Mouse (Mus musculus): ENCODE measurements at regions not wholly inside any gene's neighbourhood (a gene's known extent, or its start where the extent isn't known, plus 50 kb on each side); places are given as distances from the start of the nearest gene placed in this dataset.
A peak's percentile ranks its signal among the peaks of the same experiment; 100 is the strongest.

DNA sequence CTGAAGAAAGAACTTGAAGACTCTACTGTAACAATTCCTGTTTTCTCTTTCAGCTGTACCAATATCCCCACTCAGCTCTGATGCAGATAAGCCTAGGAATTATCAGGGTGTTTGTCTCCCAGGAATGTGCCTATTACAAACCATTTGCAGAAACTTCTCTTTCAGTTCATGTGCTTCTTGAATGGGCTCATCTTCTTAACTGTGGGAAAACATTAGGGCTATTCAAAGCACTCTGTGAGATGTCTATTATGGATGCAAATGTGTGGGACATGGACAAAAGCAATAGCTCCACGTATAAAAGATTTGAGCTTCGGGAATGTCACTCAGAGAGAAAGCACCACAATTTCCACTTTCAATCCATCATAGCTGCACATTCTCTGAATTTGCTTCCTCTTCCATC is 659.0 kb downstream of the Utrn start:
- Histone ChIP-seq H3K27ac (ENCODE audit: insufficient read depth, low read depth, low read length) (no peak overlapping the region), H3K4me3 (ENCODE audit: insufficient read depth, low read depth, low read length) (no peak overlapping the region), H3K36me3 (ENCODE audit: control insufficient read depth, insufficient read depth, low read length) (no peaks in the 10 kb centered on the region), H3K4me1 (ENCODE audit: control insufficient read depth, insufficient read depth, low read length) (no peaks in the 10 kb centered on the region), H3K27me3 (replicated peaks; ENCODE audit: control insufficient read depth, insufficient read depth, low read length) (no peaks in the 10 kb centered on the region)
- DNase-seq = no peak
- 92% methylated on average over 2 of the region's 2 CpGs for WGBS
- TF ChIP-seq CTCF (conservative IDR thresholded peaks at IDR 0.05; ENCODE audit: insufficient read depth, insufficient read length, low read depth, low read length) (no peak), POLR2A (IDR thresholded peaks at IDR 0.05; ENCODE audit: low read depth, low read length) (no peak)

DNA sequence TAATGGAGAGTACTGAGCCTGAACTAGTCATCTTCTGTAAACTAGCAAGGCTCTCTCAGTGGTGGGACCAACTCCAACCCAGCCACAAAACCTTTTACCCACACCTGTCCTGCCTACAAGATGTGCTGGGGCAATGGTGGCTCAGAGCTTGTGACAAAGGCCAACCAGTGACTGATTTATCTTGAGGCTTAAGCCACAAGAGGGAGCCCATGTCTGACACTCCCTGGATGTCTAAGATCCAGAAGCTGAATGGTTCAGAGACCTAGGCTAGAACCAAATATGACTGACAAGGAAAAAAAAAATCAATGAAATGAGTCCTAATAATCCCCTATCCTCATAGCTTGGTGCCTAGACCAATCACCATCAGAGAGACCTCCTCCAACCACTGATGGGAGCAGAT is 650.3 kb downstream of the Utrn start:
- Histone ChIP-seq H3K4me1 (ENCODE audit: control insufficient read depth, insufficient read depth, low read length) (no peaks in the 10 kb centered on the region), H3K27ac (ENCODE audit: insufficient read depth, low read depth, low read length) (no peak overlapping the region), H3K4me3 (ENCODE audit: insufficient read depth, low read depth, low read length) (no peak overlapping the region), H3K27me3 (replicated peaks; ENCODE audit: control insufficient read depth, insufficient read depth, low read length) (no peaks in the 10 kb centered on the region; the same call in 1 of the 2 replicates), H3K36me3 (ENCODE audit: control insufficient read depth, insufficient read depth, low read length) (no peaks in the 10 kb centered on the region)
- no peak for TF ChIP-seq CTCF (conservative IDR thresholded peaks at IDR 0.05; ENCODE audit: insufficient read depth, insufficient read length, low read depth, low read length)
- TF ChIP-seq POLR2A (IDR thresholded peaks at IDR 0.05; ENCODE audit: low read depth, low read length) = no peak
- peak; percentile 2 for DNase-seq

DNA sequence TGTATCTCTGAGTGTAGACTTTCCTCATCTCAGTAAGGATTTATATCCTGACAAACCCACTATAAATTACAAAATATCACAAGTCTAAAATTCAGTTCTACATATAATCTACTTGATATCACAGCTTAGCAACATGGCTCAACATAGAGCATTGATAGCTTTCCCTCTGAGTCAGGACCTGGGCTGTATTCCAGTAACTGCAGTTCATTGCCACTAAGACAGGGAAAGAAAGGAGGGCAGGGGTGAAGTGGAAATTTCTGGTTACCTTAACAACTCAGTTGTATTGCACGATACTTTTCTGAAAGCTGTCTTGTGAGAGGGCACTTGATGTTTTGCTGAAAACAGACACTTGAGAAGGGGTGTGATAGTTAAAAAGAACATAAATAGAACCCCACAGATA is 635.0 kb downstream of the Utrn start:
- Histone ChIP-seq H3K4me3 (ENCODE audit: insufficient read depth, low read depth, low read length) (no peak overlapping the region), H3K36me3 (ENCODE audit: control insufficient read depth, insufficient read depth, low read length) (no peaks in the 10 kb centered on the region), H3K27ac (ENCODE audit: insufficient read depth, low read depth, low read length) (no peak overlapping the region), H3K27me3 (replicated peaks; ENCODE audit: control insufficient read depth, insufficient read depth, low read length) (no peaks in the 10 kb centered on the region), H3K4me1 (ENCODE audit: control insufficient read depth, insufficient read depth, low read length) (no peaks in the 10 kb centered on the region)
- TF ChIP-seq CTCF (conservative IDR thresholded peaks at IDR 0.05; ENCODE audit: insufficient read depth, insufficient read length, low read depth, low read length) (no peak), POLR2A (IDR thresholded peaks at IDR 0.05; ENCODE audit: low read depth, low read length) (no peak)
- 65% methylated on average over 1 of the region's 1 CpGs for WGBS
- no peak for DNase-seq

DNA sequence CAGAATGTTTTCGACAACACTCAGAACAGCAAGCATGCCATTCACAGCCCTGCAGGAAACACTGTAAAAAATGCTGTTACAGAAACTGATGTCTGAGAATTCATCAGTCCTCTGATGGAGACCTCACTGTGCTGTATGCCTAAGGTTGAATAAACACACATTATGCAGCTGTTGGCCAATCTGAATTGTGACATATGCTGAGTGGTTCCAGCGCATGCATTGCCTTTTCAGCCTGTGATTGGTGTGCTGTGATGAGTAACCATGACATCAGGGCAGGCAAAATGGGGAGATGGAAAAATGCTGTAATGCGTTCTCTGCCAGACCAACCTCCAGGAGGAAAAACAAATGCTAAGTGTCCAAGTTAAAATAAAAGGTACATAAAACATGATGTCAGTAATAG is 620.3 kb downstream of the Utrn start:
- Histone ChIP-seq H3K4me1 (ENCODE audit: control insufficient read depth, insufficient read depth, low read length) (no peaks in the 10 kb centered on the region), H3K4me3 (ENCODE audit: insufficient read depth, low read depth, low read length) (no peak overlapping the region), H3K27me3 (replicated peaks; ENCODE audit: control insufficient read depth, insufficient read depth, low read length) (no peaks in the 10 kb centered on the region), H3K27ac (ENCODE audit: insufficient read depth, low read depth, low read length) (no peak overlapping the region), H3K36me3 (ENCODE audit: control insufficient read depth, insufficient read depth, low read length) (no peaks in the 10 kb centered on the region)
- DNase-seq = no peak
- TF ChIP-seq POLR2A (IDR thresholded peaks at IDR 0.05; ENCODE audit: low read depth, low read length) (no peak), CTCF (conservative IDR thresholded peaks at IDR 0.05; ENCODE audit: insufficient read depth, insufficient read length, low read depth, low read length) (no peak)
- WGBS = 71% methylated on average over 3 of the region's 3 CpGs

DNA sequence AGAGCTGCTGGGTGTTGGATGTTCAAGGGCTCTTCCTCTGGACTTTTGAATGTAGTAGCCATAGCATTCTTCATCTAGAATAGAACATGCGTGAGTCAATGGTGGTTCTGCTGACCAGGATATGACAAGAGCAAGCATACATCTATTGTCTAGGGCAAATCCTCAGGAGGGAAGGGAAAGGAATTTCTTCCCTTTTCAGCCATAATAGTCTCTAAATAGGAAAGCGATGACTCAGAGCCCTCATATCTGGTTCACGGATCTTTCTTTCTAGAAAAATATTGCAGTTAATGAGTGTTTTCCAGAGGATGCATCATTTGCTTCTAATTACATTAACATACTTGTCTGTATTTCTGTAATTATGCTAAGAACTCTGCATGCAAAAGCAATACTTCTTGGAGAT is 615.9 kb downstream of the Utrn start:
- 76% methylated on average over 3 of the region's 3 CpGs for WGBS
- Histone ChIP-seq H3K4me3 (ENCODE audit: insufficient read depth, low read depth, low read length) (no peak overlapping the region), H3K27me3 (replicated peaks; ENCODE audit: control insufficient read depth, insufficient read depth, low read length) (no peaks in the 10 kb centered on the region), H3K4me1 (ENCODE audit: control insufficient read depth, insufficient read depth, low read length) (no peaks in the 10 kb centered on the region), H3K27ac (ENCODE audit: insufficient read depth, low read depth, low read length) (no peak overlapping the region), H3K36me3 (ENCODE audit: control insufficient read depth, insufficient read depth, low read length) (no peaks in the 10 kb centered on the region)
- DNase-seq = no peak
- TF ChIP-seq CTCF (conservative IDR thresholded peaks at IDR 0.05; ENCODE audit: insufficient read depth, insufficient read length, low read depth, low read length) (no peak), POLR2A (IDR thresholded peaks at IDR 0.05; ENCODE audit: low read depth, low read length) (no peak)

DNA sequence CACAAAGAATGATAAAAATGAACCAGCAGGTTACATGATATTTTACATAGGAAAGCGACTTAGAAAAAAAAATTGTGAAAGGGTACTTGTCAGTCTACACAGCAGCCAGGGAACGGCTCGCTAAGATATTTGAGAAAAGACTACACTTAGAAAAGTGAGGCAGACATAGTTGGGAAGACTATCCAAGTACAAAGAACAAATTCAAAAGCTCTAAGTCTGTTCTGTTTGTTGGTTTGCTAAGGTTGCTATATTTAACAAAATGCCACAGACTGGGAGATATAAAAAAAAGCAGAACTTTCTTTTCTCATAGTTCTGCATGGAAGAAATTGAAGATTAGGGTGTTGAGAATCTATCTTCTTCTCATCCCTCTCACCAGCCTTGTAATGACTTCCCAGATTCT is 583.5 kb downstream of the Utrn start:
- H3K27ac ChIP-seq (ENCODE audit: insufficient read depth, low read depth, low read length) = no peak overlapping the region
- 91% methylated on average over 3 of the region's 3 CpGs for WGBS
- H3K4me1 ChIP-seq (ENCODE audit: control insufficient read depth, insufficient read depth, low read length) = no peaks in the 10 kb centered on the region

DNA sequence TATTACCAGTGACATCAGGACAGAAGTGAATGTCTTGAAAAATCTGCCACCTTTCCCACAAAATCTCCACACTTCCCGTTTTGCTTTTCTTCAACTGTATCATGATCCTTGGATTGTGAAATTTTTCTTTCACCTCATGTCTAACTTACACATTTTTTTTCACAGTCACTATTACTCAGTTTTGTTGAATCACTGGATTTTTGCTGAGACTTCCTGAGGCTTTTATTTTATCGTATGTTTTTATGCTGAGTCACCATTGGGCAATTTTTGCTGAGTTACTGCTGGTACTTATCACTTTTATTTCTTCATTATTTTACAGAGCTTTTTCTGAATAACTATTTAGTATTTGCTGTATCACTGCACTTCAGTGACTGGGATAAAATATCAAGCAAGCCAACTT is 570.3 kb downstream of the Utrn start:
- WGBS = 65% methylated on average over 2 of the region's 2 CpGs
- TF ChIP-seq CTCF (conservative IDR thresholded peaks at IDR 0.05; ENCODE audit: insufficient read depth, insufficient read length, low read depth, low read length) (no peak), POLR2A (IDR thresholded peaks at IDR 0.05; ENCODE audit: low read depth, low read length) (no peak)
- Histone ChIP-seq H3K4me3 (ENCODE audit: insufficient read depth, low read depth, low read length) (no peak overlapping the region), H3K4me1 (ENCODE audit: control insufficient read depth, insufficient read depth, low read length) (no peaks in the 10 kb centered on the region), H3K27ac (ENCODE audit: insufficient read depth, low read depth, low read length) (no peak overlapping the region), H3K36me3 (ENCODE audit: control insufficient read depth, insufficient read depth, low read length) (no peaks in the 10 kb centered on the region), H3K27me3 (replicated peaks; ENCODE audit: control insufficient read depth, insufficient read depth, low read length) (no peaks in the 10 kb centered on the region)
- no peak for DNase-seq

More for the DNA sequence above, 583.5 kb downstream of the Utrn start:
- Histone ChIP-seq H3K4me3 (ENCODE audit: insufficient read depth, low read depth, low read length) (no peak overlapping the region), H3K36me3 (ENCODE audit: control insufficient read depth, insufficient read depth, low read length) (no peaks in the 10 kb centered on the region), H3K27me3 (replicated peaks; ENCODE audit: control insufficient read depth, insufficient read depth, low read length) (no peaks in the 10 kb centered on the region)
- DNase-seq = no peak
- TF ChIP-seq POLR2A (IDR thresholded peaks at IDR 0.05; ENCODE audit: low read depth, low read length) (no peak), CTCF (conservative IDR thresholded peaks at IDR 0.05; ENCODE audit: insufficient read depth, insufficient read length, low read depth, low read length) (no peak)

DNA sequence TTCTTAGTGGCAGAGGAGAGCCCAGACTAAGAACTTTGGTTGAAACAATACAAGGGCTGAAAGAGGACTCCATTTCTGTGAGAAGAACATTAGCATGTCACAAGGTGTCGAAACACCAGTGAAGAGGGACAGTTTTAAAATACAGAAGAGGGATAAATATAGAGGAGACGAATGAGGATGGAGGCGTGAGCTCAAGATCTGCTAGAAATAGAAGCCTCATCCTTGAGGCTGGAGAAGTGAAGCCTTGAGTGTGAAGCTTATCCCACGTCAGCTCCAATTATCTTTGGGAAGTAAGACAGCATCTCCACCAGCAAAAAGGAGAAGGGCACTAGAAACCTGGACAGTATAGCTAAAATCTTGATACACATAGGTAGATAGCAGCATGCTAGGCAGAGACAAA is 566.8 kb downstream of the Utrn start:
- H3K27ac ChIP-seq (ENCODE audit: insufficient read depth, low read depth, low read length) = no peak overlapping the region
- no peaks in the 10 kb centered on the region for H3K27me3 ChIP-seq (replicated peaks; ENCODE audit: control insufficient read depth, insufficient read depth, low read length)
- TF ChIP-seq POLR2A (IDR thresholded peaks at IDR 0.05; ENCODE audit: low read depth, low read length) (no peak), CTCF (conservative IDR thresholded peaks at IDR 0.05; ENCODE audit: insufficient read depth, insufficient read length, low read depth, low read length) (no peak)
- no peaks in the 10 kb centered on the region for H3K4me1 ChIP-seq (ENCODE audit: control insufficient read depth, insufficient read depth, low read length)
- WGBS = 80% methylated on average over 4 of the region's 4 CpGs
- H3K4me3 ChIP-seq (ENCODE audit: insufficient read depth, low read depth, low read length) = no peak overlapping the region
- no peaks in the 10 kb centered on the region for H3K36me3 ChIP-seq (ENCODE audit: control insufficient read depth, insufficient read depth, low read length)
- DNase-seq = no peak

Measured in kidney, adult 2 months (tissue).